Mouse (Mus musculus) stomach, embryonic 14.5 days (tissue): ENCODE results near the gene Ncln. TPM values are rescaled to one million over a fixed set of nuclear protein-coding genes. Genes with fewer than 3 reads are reported as not detected.

Source experiments
- microRNA-seq: library from miRNA; unstranded; fragments of <30 nt; microRNA quantifications from one replicate; pipeline ENCODE4, GENCODE M21; 2016
- polyA plus RNA-seq: library from polyadenylated mRNA; unstranded; fragments of >200 nt; fragmentation: Nextera tagmentation; extraction: Ambion mirVana; gene quantifications from 2 replicates; pipeline ENCODE4 v1.2.1, GENCODE M21; 2014

Ncln gene
- polyA plus RNA-seq, 1 experiment from 2014 or later: 79.1 TPM

Small RNA genes within 50 kb of the gene (microRNA-seq; reads per million reads assigned to microRNA genes)
- not detected for gene Gm25595

Other genes with a start within 250 kb of the Ncln start
- gene Matk, start 243.5 kb downstream of the Ncln start, polyA plus RNA-seq: 3.4 and 3.9 TPM in 2 replicates
- 223 and 246 TPM in 2 replicates for gene Mrpl54, start 229.5 kb downstream of the Ncln start, polyA plus RNA-seq
- 47.0 and 51.1 TPM in 2 replicates for gene Apba3, start 229.4 kb downstream of the Ncln start, polyA plus RNA-seq
- gene Tjp3, start 204.8 kb downstream of the Ncln start, polyA plus RNA-seq: 21.6 and 25.2 TPM in 2 replicates
- gene Pip5k1c, start 203.4 kb downstream of the Ncln start, polyA plus RNA-seq: 50.1 and 51.4 TPM in 2 replicates
- gene Cactin, start 175.3 kb downstream of the Ncln start, polyA plus RNA-seq: 21.3 and 21.7 TPM in 2 replicates
- gene Tbxa2r, start 167.7 kb downstream of the Ncln start, polyA plus RNA-seq: 23.1 and 23.4 TPM in 2 replicates
- gene Gipc3, start 153.1 kb downstream of the Ncln start, polyA plus RNA-seq: 0.07 TPM in 1 of 2 replicates, not detected in the other
- gene Hmg20b, start 145.9 kb downstream of the Ncln start, polyA plus RNA-seq: 98.6 TPM in 2 replicates
- 4.7 and 4.8 TPM in 2 replicates for gene Mfsd12, start 138.9 kb downstream of the Ncln start, polyA plus RNA-seq
- gene 4930404N11Rik, start 130.6 kb downstream of the Ncln start, polyA plus RNA-seq: 0.43 and 0.59 TPM in 2 replicates
- 81.3 and 88.7 TPM in 2 replicates for gene Fzr1, start 117.9 kb downstream of the Ncln start, polyA plus RNA-seq
- gene Dohh, start 112.0 kb downstream of the Ncln start, polyA plus RNA-seq: 44.8 and 48.5 TPM in 2 replicates
- 3.1 and 4.1 TPM in 2 replicates for gene Gm48551, start 111.9 kb downstream of the Ncln start, polyA plus RNA-seq
- gene Gm48552, start 107.4 kb downstream of the Ncln start, polyA plus RNA-seq: 1.0 and 1.1 TPM in 2 replicates
- gene Smim24, start 103.3 kb downstream of the Ncln start, polyA plus RNA-seq: 17.7 and 21.5 TPM in 2 replicates
- 76.0 and 80.1 TPM in 2 replicates for gene Nfic, start 40.8 kb downstream of the Ncln start, polyA plus RNA-seq
- gene Celf5, start 13.7 kb downstream of the Ncln start, polyA plus RNA-seq: 1.7 and 2.2 TPM in 2 replicates
- 0.41 and 0.72 TPM in 2 replicates for gene S1pr4, start 3.7 kb upstream of the Ncln start, polyA plus RNA-seq
- gene Gna15, start 27.8 kb upstream of the Ncln start, polyA plus RNA-seq: 3.6 and 7.4 TPM in 2 replicates
- 86.2 and 89.3 TPM in 2 replicates for gene Gna11, start 48.8 kb upstream of the Ncln start, polyA plus RNA-seq
- 363 and 388 TPM in 2 replicates for gene Aes, start 63.1 kb upstream of the Ncln start, polyA plus RNA-seq
- gene Tle2, start 78.2 kb upstream of the Ncln start, polyA plus RNA-seq: 17.7 and 19.1 TPM in 2 replicates
- 14.3 and 18.2 TPM in 2 replicates for gene Tle6, start 104.7 kb upstream of the Ncln start, polyA plus RNA-seq
- 0.57 and 0.69 TPM in 2 replicates for gene BC025920, start 109.9 kb upstream of the Ncln start, polyA plus RNA-seq
- gene Sirt6, start 131.4 kb upstream of the Ncln start, polyA plus RNA-seq: 33.4 and 43.4 TPM in 2 replicates
- 7.8 and 9.1 TPM in 2 replicates for gene Ankrd24, start 132.1 kb upstream of the Ncln start, polyA plus RNA-seq
- 6.0 and 6.3 TPM in 2 replicates for gene Gm10778, start 152.7 kb upstream of the Ncln start, polyA plus RNA-seq
- 22.1 and 23.8 TPM in 2 replicates for gene Zfp433, start 208.4 kb upstream of the Ncln start, polyA plus RNA-seq